Mouse (Mus musculus): ENCODE measurements around the gene Kctd18.

Gene Kctd18

GRCm38 (mm10) chr1:57905912-57906311 lies 112.8 kb downstream of the Kctd18 start:
- no peak for DNase-seq (ENCODE audit: low read depth, low spot score)
